ENCODE assay signal across 31 mouse cellular contexts in genomic region chr1:79056676-79057262, GRCm38 (mm10).
DNase-seq lines count a peak whose midpoint lies in the region; ATAC-seq lines count a peak whose summit lies in the region.
"Had no signal": no experiment of that assay in that cellular context is flagged by ENCODE, and none has a peak within 500 bp of the region (broad histone marks: within the 10 kb centered on the region; RNA-seq: fewer than 3 reads in every experiment).

No protein-coding gene starts in this region.

- no peaks in the 10 kb centered on the region for H3K27me3 ChIP-seq in hindbrain, embryonic 11.5 days (ENCODE audit: control insufficient read depth, insufficient read depth, low read length)
- H3K27me3 ChIP-seq in hindbrain, embryonic 10.5 days (ENCODE audit: insufficient read depth, poor library complexity, severe bottlenecking), result no peaks in the 10 kb centered on the region
- no peaks in the 10 kb centered on the region for H3K27me3 ChIP-seq in hindbrain, embryonic 14.5 days (ENCODE audit: control insufficient read depth, insufficient read depth, low read length)
- H3K27me3 ChIP-seq in neural tube, embryonic 15.5 days (replicated peaks), result no peaks in the 10 kb centered on the region
- H3K27me3 ChIP-seq in kidney, embryonic 14.5 days (ENCODE audit: control insufficient read depth, insufficient read depth, low read length), result no peaks in the 10 kb centered on the region
- H3K27me3 ChIP-seq: forebrain, embryonic 13.5 days; intestine, embryonic 15.5 days; limb, embryonic 15.5 days; liver, embryonic 13.5 days; megakaryocyte, embryonic 14.5 days had no signal

- no peak overlapping the region for H3K4me2 ChIP-seq in hindbrain, embryonic 11.5 days (replicated peaks; ENCODE audit: low read depth, low read length)
- H3K4me2 ChIP-seq in hindbrain, embryonic 14.5 days (replicated peaks), result no peak overlapping the region
- no peak overlapping the region for H3K4me2 ChIP-seq in neural tube, embryonic 15.5 days
- no peak overlapping the region for H3K4me2 ChIP-seq in kidney, embryonic 14.5 days (replicated peaks; ENCODE audit: low read depth, low read length)
- H3K4me2 ChIP-seq: forebrain, embryonic 13.5 days; heart, embryonic 11.5 days; intestine, embryonic 15.5 days; limb, embryonic 15.5 days; liver, embryonic 13.5 days had no signal

- H3K4me1 ChIP-seq in hindbrain, embryonic 11.5 days (replicated peaks; ENCODE audit: control insufficient read depth, insufficient read depth, low read length), result no peaks in the 10 kb centered on the region
- H3K4me1 ChIP-seq in hindbrain, embryonic 10.5 days (replicated peaks), result no peaks in the 10 kb centered on the region
- no peaks in the 10 kb centered on the region for H3K4me1 ChIP-seq in hindbrain, embryonic 14.5 days (replicated peaks; ENCODE audit: control insufficient read depth, insufficient read depth, low read length)
- H3K4me1 ChIP-seq in neural tube, embryonic 15.5 days, result no peaks in the 10 kb centered on the region
- no peaks in the 10 kb centered on the region for H3K4me1 ChIP-seq in kidney, embryonic 14.5 days (ENCODE audit: control insufficient read depth, insufficient read depth, low read length)
- H3K4me1 ChIP-seq: forebrain, embryonic 13.5 days; intestine, embryonic 15.5 days; limb, embryonic 10.5 days; limb, embryonic 15.5 days; liver, embryonic 13.5 days; megakaryocyte, embryonic 14.5 days had no signal

- WGBS in hindbrain, embryonic 11.5 days, result 29% methylated on average over 1 of the region's 1 CpGs
- WGBS in hindbrain, embryonic 10.5 days, result 38% methylated on average over 1 of the region's 1 CpGs
- WGBS in hindbrain, embryonic 14.5 days, result 19% methylated on average over 1 of the region's 1 CpGs
- WGBS in neural tube, embryonic 15.5 days, result 15% methylated on average over 1 of the region's 1 CpGs
- 68% methylated on average over 1 of the region's 1 CpGs for WGBS in kidney, embryonic 14.5 days

- H3K4me3 ChIP-seq in hindbrain, embryonic 11.5 days (ENCODE audit: low read depth, low read length), result no peak overlapping the region
- H3K4me3 ChIP-seq in hindbrain, embryonic 10.5 days, result no peak overlapping the region
- H3K4me3 ChIP-seq in hindbrain, embryonic 14.5 days (replicated peaks; ENCODE audit: low read length), result no peak overlapping the region
- H3K4me3 ChIP-seq in neural tube, embryonic 15.5 days (replicated peaks), result no peak overlapping the region
- no peak overlapping the region for H3K4me3 ChIP-seq in kidney, embryonic 14.5 days (ENCODE audit: low read length)
- H3K4me3 ChIP-seq: forebrain, embryonic 13.5 days; intestine, embryonic 15.5 days; limb, embryonic 10.5 days; limb, embryonic 15.5 days; liver, embryonic 13.5 days; megakaryocyte, embryonic 14.5 days; myocyte had no signal

- H3K27ac ChIP-seq in hindbrain, embryonic 11.5 days (ENCODE audit: low read depth, low read length), result no peak overlapping the region
- no peak overlapping the region for H3K27ac ChIP-seq in hindbrain, embryonic 10.5 days
- H3K27ac ChIP-seq in hindbrain, embryonic 14.5 days, result no peak overlapping the region
- H3K27ac ChIP-seq in neural tube, embryonic 15.5 days (replicated peaks), result no peak overlapping the region
- no peak overlapping the region for H3K27ac ChIP-seq in kidney, embryonic 14.5 days (ENCODE audit: low read depth, low read length)
- H3K27ac ChIP-seq: forebrain, embryonic 13.5 days; intestine, embryonic 15.5 days; kidney, postnatal 0 days; limb, embryonic 10.5 days; limb, embryonic 15.5 days; liver, embryonic 13.5 days had no signal

- peak; percentile 49; the same call in 1 of the 2 replicates for ATAC-seq in hindbrain, embryonic 11.5 days (ENCODE audit: low FRiP score)
- peak; percentile 76; the same call in 1 of the 2 replicates for ATAC-seq in hindbrain, embryonic 14.5 days (ENCODE audit: low FRiP score)
- ATAC-seq in neural tube, embryonic 15.5 days (ENCODE audit: low FRiP score), result peak; percentile 90
- no peak for ATAC-seq in kidney, embryonic 14.5 days (ENCODE audit: low FRiP score, low TSS enrichment)
- ATAC-seq: activated CD4-positive, CD25-positive, alpha-beta regulatory T cell, adult 4 months; forebrain, embryonic 13.5 days; intestine, embryonic 15.5 days; lung, postnatal 0 days; midbrain, embryonic 16.5 days had no signal

- no peaks in the 10 kb centered on the region for H3K9me3 ChIP-seq in hindbrain, embryonic 11.5 days (ENCODE audit: control insufficient read depth, low read length)
- H3K9me3 ChIP-seq in hindbrain, embryonic 10.5 days, result no peaks in the 10 kb centered on the region
- H3K9me3 ChIP-seq in hindbrain, embryonic 14.5 days (ENCODE audit: control insufficient read depth, low read length), result no peaks in the 10 kb centered on the region
- 0 out of 2 replicates have a peak, but pooled peaks cover 3% of the 10 kb centered on the region for H3K9me3 ChIP-seq in neural tube, embryonic 15.5 days (replicated peaks)
- no peaks in the 10 kb centered on the region for H3K9me3 ChIP-seq in kidney, embryonic 14.5 days (ENCODE audit: control insufficient read depth, low read length)
- H3K9me3 ChIP-seq: forebrain, embryonic 13.5 days; intestine, embryonic 15.5 days; limb, embryonic 10.5 days; limb, embryonic 15.5 days; liver, embryonic 13.5 days had no signal

- no peaks in the 10 kb centered on the region for H3K36me3 ChIP-seq in hindbrain, embryonic 11.5 days (ENCODE audit: control insufficient read depth, insufficient read depth, low read length)
- no peaks in the 10 kb centered on the region for H3K36me3 ChIP-seq in hindbrain, embryonic 10.5 days
- no peaks in the 10 kb centered on the region for H3K36me3 ChIP-seq in hindbrain, embryonic 14.5 days (replicated peaks; ENCODE audit: control insufficient read depth, insufficient read depth)
- no peaks in the 10 kb centered on the region for H3K36me3 ChIP-seq in neural tube, embryonic 15.5 days
- H3K36me3 ChIP-seq in kidney, embryonic 14.5 days (ENCODE audit: control insufficient read depth, insufficient read depth, low read length), result no peaks in the 10 kb centered on the region
- H3K36me3 ChIP-seq: intestine, embryonic 15.5 days; limb, embryonic 10.5 days; limb, embryonic 15.5 days; liver, embryonic 13.5 days had no signal

- no peak overlapping the region for H3K9ac ChIP-seq in hindbrain, embryonic 11.5 days (ENCODE audit: low read depth, low read length)
- no peak overlapping the region for H3K9ac ChIP-seq in hindbrain, embryonic 14.5 days
- H3K9ac ChIP-seq in neural tube, embryonic 15.5 days (replicated peaks), result no peak overlapping the region
- H3K9ac ChIP-seq in kidney, embryonic 14.5 days (ENCODE audit: low read depth, low read length), result no peak overlapping the region
- H3K9ac ChIP-seq: forebrain, embryonic 13.5 days; intestine, embryonic 15.5 days; limb, embryonic 15.5 days; liver, embryonic 13.5 days had no signal

- no peak for DNase-seq in hindbrain, embryonic 11.5 days (ENCODE audit: low spot score)
- no peak for DNase-seq in hindbrain, embryonic 10.5 days (ENCODE audit: low spot score)
- peak; percentile 36 for DNase-seq in Muller cell, postnatal 12 days (ENCODE audit: inconsistent ontology term)
- DNase-seq in hindbrain, embryonic 14.5 days (ENCODE audit: low spot score), result peak; percentile 24
- DNase-seq in right cerebral cortex, adult 18-20 months, result no peak
- no peak for DNase-seq in urinary bladder, postnatal 25 days (ENCODE audit: low spot score)
- DNase-seq: adrenal gland, adult 8-10 months; cerebellum, adult 11 months; cerebellum, adult 9-10 months; cerebellum, postnatal 36 days; gastrocnemius, postnatal 25 days; heart, adult 18-20 months; kidney, adult 2 months; layer of hippocampus, postnatal 36 days; liver, embryonic 13.5 days; lung, adult 18-20 months; lung, postnatal 4 days; right cerebral cortex, postnatal 14 days had no signal

Comparison
In these comparisons a context has a peak if more than half of its experiments do, and no peak if none do; other contexts are left out.
1. DNase-seq: peak in Muller cell, postnatal 12 days (single experiment) and hindbrain, embryonic 14.5 days (single experiment); none in hindbrain, embryonic 11.5 days (single experiment), hindbrain, embryonic 10.5 days (single experiment), right cerebral cortex, adult 18-20 months (single experiment) and urinary bladder, postnatal 25 days (single experiment).